ENCODE assay signal across 9 mouse cellular contexts in genomic region chr8:77419731-77420130, GRCm38 (mm10).
DNase-seq lines count a peak whose midpoint lies in the region; ATAC-seq and TF ChIP-seq lines count a peak whose summit lies in the region.
"Had no signal": no experiment of that assay in that cellular context is flagged by ENCODE, and none has a peak within 500 bp of the region (broad histone marks: within the 10 kb centered on the region; RNA-seq: fewer than 3 reads in every experiment).

No protein-coding gene starts in this region.

- H3K9ac ChIP-seq in neural tube, embryonic 14.5 days (replicated peaks; ENCODE audit: low read depth, low read length): no peak overlapping the region
- H3K9ac ChIP-seq: heart, embryonic 15.5 days had no signal

- 56% methylated on average over 4 of the region's 4 CpGs for WGBS in neural tube, embryonic 14.5 days

- no peaks in the 10 kb centered on the region for H3K79me2 ChIP-seq in C2C12 (ENCODE audit: control insufficient read depth, insufficient read depth)

- peaks cover 73% of the 10 kb centered on the region for H3K36me3 ChIP-seq in C2C12 (ENCODE audit: control insufficient read depth, insufficient read depth)
- no peaks in the 10 kb centered on the region for H3K36me3 ChIP-seq in neural tube, embryonic 14.5 days (ENCODE audit: control insufficient read depth, insufficient read depth, low read length)

- no peaks in the 10 kb centered on the region for H3K79me3 ChIP-seq in C2C12 (ENCODE audit: low read depth)

- ATAC-seq in neural tube, embryonic 14.5 days (ENCODE audit: low read depth): peak; percentile 77; the same call in 1 of the 2 replicates
- ATAC-seq in erythroid progenitor cell, adult 5-6 weeks (replicated peaks; ENCODE audit: low FRiP score, poor library complexity, severe bottlenecking): no peak

- no peaks in the 10 kb centered on the region for H3K4me1 ChIP-seq in neural tube, embryonic 14.5 days (ENCODE audit: control insufficient read depth, insufficient read depth, low read length)

- H3K4me2 ChIP-seq in neural tube, embryonic 14.5 days (ENCODE audit: low read depth, low read length): no peak overlapping the region
- H3K4me2 ChIP-seq: heart, embryonic 15.5 days had no signal

- no peak overlapping the region for H3K27ac ChIP-seq in neural tube, embryonic 14.5 days (ENCODE audit: low read depth, low read length)
- H3K27ac ChIP-seq: heart, embryonic 15.5 days had no signal

- peak; percentile 37 for TF ChIP-seq CTCF in C2C12 (IDR thresholded peaks at IDR 0.05; ENCODE audit: control insufficient read depth, insufficient read depth, insufficient read length)

- no peaks in the 10 kb centered on the region for H3K9me3 ChIP-seq in neural tube, embryonic 14.5 days (ENCODE audit: control insufficient read depth, low read length)
- H3K9me3 ChIP-seq: heart, embryonic 15.5 days had no signal

- no peak overlapping the region for H3ac ChIP-seq in C2C12 (ENCODE audit: control insufficient read depth, insufficient read length, low read depth)

- H3K4me3 ChIP-seq in C2C12 (ENCODE audit: insufficient read depth, poor library complexity, severe bottlenecking): no peak overlapping the region
- no peak overlapping the region for H3K4me3 ChIP-seq in neural tube, embryonic 14.5 days (ENCODE audit: low read depth, low read length)
- H3K4me3 ChIP-seq: heart, embryonic 15.5 days had no signal

- H3K27me3 ChIP-seq in C2C12 (ENCODE audit: control insufficient read depth, insufficient read depth, insufficient read length): no peaks in the 10 kb centered on the region
- H3K27me3 ChIP-seq in neural tube, embryonic 14.5 days (ENCODE audit: control insufficient read depth, insufficient read depth, low read length): no peaks in the 10 kb centered on the region
- H3K27me3 ChIP-seq: heart, embryonic 15.5 days had no signal

- peak; percentile 18 for DNase-seq in MEL-GATA-1-ER (ENCODE audit: extremely low read depth, low read depth)
- peak; percentile 42 for DNase-seq in cerebellum, adult 11-12 months
- DNase-seq in forelimb bud, embryonic 11.5 days (ENCODE audit: low read depth, low spot score): peak; percentile 78
- peak; percentile 85 for DNase-seq in kidney, postnatal 10 days
- DNase-seq in lung, adult 18-20 months: peak; percentile 45 to 60

TF ChIP-seq in C2C12, 6 proteins besides CTCF, POLR2A, EP300 and RAD21:
- peak; percentile 22 for TF ChIP-seq MAX (IDR thresholded peaks at IDR 0.05)
- no peak for TF ChIP-seq MYOD1 (IDR thresholded peaks at IDR 0.05; ENCODE audit: control insufficient read depth, insufficient read length, low read depth)
TF ChIP-seq in C2C12: peak in this region for 1.

Comparison
In these comparisons a context has a peak if more than half of its experiments do, and no peak if none do; other contexts are left out.
1. DNase-seq: peak in every context shown above with its lines; median percentile 85 in kidney, postnatal 10 days; 78 in forelimb bud, embryonic 11.5 days; 52 in lung, adult 18-20 months; 42 in cerebellum, adult 11-12 months; 18 in MEL-GATA-1-ER.